In genomic region chr1:152682368-152683194, GRCm38 (mm10) we compare ENCODE assay signal across 8 mouse cellular contexts.
A peak's percentile ranks its signal among the peaks of the same experiment; 100 is the strongest.
DNase-seq lines count a peak whose midpoint lies in the region.
"Had no signal": no experiment of that assay in that cellular context is flagged by ENCODE, and none has a peak within 500 bp of the region (broad histone marks: within the 10 kb centered on the region; RNA-seq: fewer than 3 reads in every experiment).

No protein-coding gene starts in this region.

- peak; percentile 29 to 40 for DNase-seq in adrenal gland, adult 18-20 months (ENCODE audit: low spot score in 2 of 2)
- DNase-seq in adrenal gland, postnatal 25 days, result peak; percentile 47
- peak; percentile 80 to 82 for DNase-seq in heart, postnatal 10 days
- peak; percentile 45 to 65 for DNase-seq in lung, adult 18-20 months
- DNase-seq in embryo, embryonic 10.5 days (ENCODE audit: low spot score), result no peak
- DNase-seq in c-Kit-positive CD71-positive TER-119-positive erythroid progenitor cells, embryonic 14.5 days (ENCODE audit: low spot score), result no peak
- no peak for DNase-seq in spleen, postnatal 36 days (ENCODE audit: low spot score in 2 of 2)
- DNase-seq: thymus, adult 2 months had no signal

- intact Hi-C loops in heart, postnatal 10 days (cut with DNase I), result loop anchor here (2.0 to 5.0 kb wide), 3 partner anchors 40 to 158 kb away; no protein-coding TSS in a partner anchor

Comparison
In these comparisons a context has a peak if more than half of its experiments do, and no peak if none do; other contexts are left out.
1. DNase-seq: peak in adrenal gland, adult 18-20 months (2 of 2), adrenal gland, postnatal 25 days (single experiment), heart, postnatal 10 days (2 of 2) and lung, adult 18-20 months (2 of 2); none in embryo, embryonic 10.5 days (single experiment), c-Kit-positive CD71-positive TER-119-positive erythroid progenitor cells, embryonic 14.5 days (single experiment) and spleen, postnatal 36 days (0 of 2).